Mouse (Mus musculus): ENCODE data around the gene Sucla2. TPM values are rescaled to one million over a fixed set of nuclear protein-coding genes. Genes with fewer than 3 reads are reported as not detected.
A peak's percentile ranks its signal among the peaks of the same experiment; 100 is the strongest.
"Not testable (repeated sequence)": the region's sequence is repeated elsewhere in the genome, so short reads cannot be mapped to it uniquely, and the experiment has no call there.

Gene Sucla2
- total and polyA plus RNA-seq, 2 experiments from 2014 or later = 95.7 to 144 TPM

GRCm38 (mm10) chr14:73608668-73609481 lies 83.8 kb downstream of the Sucla2 start:
- 68% methylated on average over 11 of the region's 11 CpGs for WGBS
- DNase-seq (no peak), ATAC-seq (no peak)
- no peak for TF ChIP-seq CTCF (IDR thresholded peaks at IDR 0.05; ENCODE audit: low read depth)
- no peak overlapping the region for H3K4me2 ChIP-seq (ENCODE audit: low read depth)
- H3K9ac ChIP-seq = no peak overlapping the region
- no peaks in the 10 kb centered on the region for H3K9me3 ChIP-seq (ENCODE audit: low read length)
- H3K27me3 ChIP-seq (ENCODE audit: insufficient read depth, low read length) = no peaks in the 10 kb centered on the region
- H3K4me1 ChIP-seq (ENCODE audit: insufficient read depth) = no peaks in the 10 kb centered on the region
- no peaks in the 10 kb centered on the region for H3K36me3 ChIP-seq (ENCODE audit: insufficient read depth)
- H3K27ac ChIP-seq (ENCODE audit: low read depth, low read length) = no peak overlapping the region
- H3K4me3 ChIP-seq (ENCODE audit: low read depth, low read length) = no peak overlapping the region

GRCm38 (mm10) chr14:73614961-73615360 lies 89.8 kb downstream of the Sucla2 start:
- not testable (repeated sequence) for ATAC-seq; H3K4me3 ChIP-seq (ENCODE audit: low read depth, low read length); H3K9me3 ChIP-seq (ENCODE audit: low read length); H3K4me1 ChIP-seq (ENCODE audit: insufficient read depth); H3K27ac ChIP-seq (ENCODE audit: low read depth, low read length); H3K36me3 ChIP-seq (ENCODE audit: insufficient read depth); H3K9ac ChIP-seq; H3K4me2 ChIP-seq (ENCODE audit: low read depth); DNase-seq; H3K27me3 ChIP-seq (ENCODE audit: insufficient read depth, low read length)
- 72% methylated on average over 1 of the region's 1 CpGs for WGBS

GRCm38 (mm10) chr14:73620880-73621279 lies 95.8 kb downstream of the Sucla2 start:
- ATAC-seq = no peak
- 81% methylated on average over 3 of the region's 3 CpGs for WGBS
- H3K27ac ChIP-seq (ENCODE audit: low read depth, low read length) = no peak overlapping the region
- no peaks in the 10 kb centered on the region for H3K4me1 ChIP-seq (ENCODE audit: insufficient read depth)
- no peak overlapping the region for H3K4me3 ChIP-seq (ENCODE audit: low read depth, low read length)
- no peaks in the 10 kb centered on the region for H3K36me3 ChIP-seq (ENCODE audit: insufficient read depth)
- no peak for TF ChIP-seq CTCF (IDR thresholded peaks at IDR 0.05; ENCODE audit: low read depth)
- H3K9ac ChIP-seq = no peak overlapping the region
- H3K27me3 ChIP-seq (ENCODE audit: insufficient read depth, low read length) = no peaks in the 10 kb centered on the region
- no peak for DNase-seq
- no peak overlapping the region for H3K4me2 ChIP-seq (ENCODE audit: low read depth)
- H3K9me3 ChIP-seq (ENCODE audit: low read length) = no peaks in the 10 kb centered on the region

GRCm38 (mm10) chr14:73622988-73623387 lies 97.9 kb downstream of the Sucla2 start:
- no peaks in the 10 kb centered on the region for H3K27me3 ChIP-seq (ENCODE audit: insufficient read depth, low read length)
- no peak overlapping the region for H3K4me2 ChIP-seq (ENCODE audit: low read depth)
- no peak for ATAC-seq
- DNase-seq = no peak
- TF ChIP-seq CTCF (IDR thresholded peaks at IDR 0.05; ENCODE audit: low read depth) = no peak
- WGBS = 96% methylated on average over 1 of the region's 1 CpGs
- H3K27ac ChIP-seq (ENCODE audit: low read depth, low read length) = no peak overlapping the region
- H3K4me1 ChIP-seq (ENCODE audit: insufficient read depth) = no peaks in the 10 kb centered on the region
- H3K9me3 ChIP-seq (ENCODE audit: low read length) = no peaks in the 10 kb centered on the region
- no peak overlapping the region for H3K4me3 ChIP-seq (ENCODE audit: low read depth, low read length)
- no peak overlapping the region for H3K9ac ChIP-seq
- H3K36me3 ChIP-seq (ENCODE audit: insufficient read depth) = no peaks in the 10 kb centered on the region

- H3K4me3 ChIP-seq (ENCODE audit: low read depth, low read length) = no peak overlapping the region
- H3K4me2 ChIP-seq (ENCODE audit: low read depth) = no peak overlapping the region
- peak; percentile 12; the same call in 1 of the 2 replicates for TF ChIP-seq CTCF (IDR thresholded peaks at IDR 0.05; ENCODE audit: low read depth)
- H3K9me3 ChIP-seq (ENCODE audit: low read length) = no peaks in the 10 kb centered on the region
- no peaks in the 10 kb centered on the region for H3K36me3 ChIP-seq (ENCODE audit: insufficient read depth)
- no peak overlapping the region for H3K9ac ChIP-seq
- no peak overlapping the region for H3K27ac ChIP-seq (ENCODE audit: low read depth, low read length)
- DNase-seq (no peak), ATAC-seq (no peak)
- H3K4me1 ChIP-seq (ENCODE audit: insufficient read depth) = no peaks in the 10 kb centered on the region
- H3K27me3 ChIP-seq (ENCODE audit: insufficient read depth, low read length) = no peaks in the 10 kb centered on the region
- 64% methylated on average over 3 of the region's 3 CpGs for WGBS
These were observed 100.3 kb downstream of the Sucla2 start for GRCm38 (mm10) chr14:73625469-73625868.

GRCm38 (mm10) chr14:73631511-73631910 lies 106.4 kb downstream of the Sucla2 start:
- Histone ChIP-seq H3K4me3 (ENCODE audit: low read depth, low read length) (no peak overlapping the region), H3K9me3 (ENCODE audit: low read length) (no peaks in the 10 kb centered on the region), H3K27me3 (ENCODE audit: insufficient read depth, low read length) (no peaks in the 10 kb centered on the region), H3K36me3 (ENCODE audit: insufficient read depth) (no peaks in the 10 kb centered on the region), H3K4me1 (ENCODE audit: insufficient read depth) (no peaks in the 10 kb centered on the region), H3K27ac (ENCODE audit: low read depth, low read length) (no peak overlapping the region), H3K9ac (no peak overlapping the region), H3K4me2 (ENCODE audit: low read depth) (no peak overlapping the region)
- ATAC-seq = no peak
- no peak for DNase-seq
- TF ChIP-seq CTCF (IDR thresholded peaks at IDR 0.05; ENCODE audit: low read depth) = no peak
- 90% methylated on average over 4 of the region's 4 CpGs for WGBS

- Histone ChIP-seq H3K4me2 (ENCODE audit: low read depth) (no peak overlapping the region), H3K9me3 (ENCODE audit: low read length) (no peaks in the 10 kb centered on the region), H3K36me3 (ENCODE audit: insufficient read depth) (no peaks in the 10 kb centered on the region), H3K4me3 (ENCODE audit: low read depth, low read length) (no peak overlapping the region), H3K27me3 (ENCODE audit: insufficient read depth, low read length) (no peaks in the 10 kb centered on the region), H3K4me1 (ENCODE audit: insufficient read depth) (no peaks in the 10 kb centered on the region), H3K27ac (ENCODE audit: low read depth, low read length) (no peak overlapping the region), H3K9ac (no peak overlapping the region)
- WGBS = 35% methylated on average over 9 of the region's 9 CpGs
- DNase-seq (peak; percentile 66), ATAC-seq (peak; percentile 68)
- TF ChIP-seq CTCF (IDR thresholded peaks at IDR 0.05; ENCODE audit: low read depth) = no peak
These were observed 107.6 kb downstream of the Sucla2 start for GRCm38 (mm10) chr14:73632648-73633263.

Data from forebrain, postnatal 0 days (tissue).